Mouse (Mus musculus) heart, adult 9 months (tissue): ENCODE measurements around the gene Setdb1.

Experiments
- DNase-seq, 2 experiments: peaks; one replicate each; pipeline ENCODE4 v3.0.0; 2022; ENCODE audit warnings: low spot score in 2 of 2

The Setdb1 gene

DNA sequence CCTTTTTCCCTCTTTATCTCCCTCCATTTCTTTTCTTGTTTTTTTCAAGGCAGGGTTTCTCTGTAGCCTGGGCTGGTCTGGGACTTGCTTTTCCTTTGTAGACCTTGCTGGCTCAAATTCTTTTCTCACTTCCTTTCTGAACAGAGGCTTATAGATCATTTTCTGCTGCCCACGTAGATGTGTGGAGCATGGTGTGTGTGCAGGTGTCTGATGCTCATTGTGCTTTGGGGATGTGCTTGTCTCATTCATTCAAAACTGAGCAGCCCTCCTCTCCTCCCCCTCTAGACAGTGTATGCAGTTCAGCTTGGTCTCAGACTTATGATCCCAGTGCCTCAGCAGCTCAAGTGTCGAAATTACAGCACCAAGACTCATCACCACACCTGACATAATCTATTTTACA, 37.9 kb downstream of the Setdb1 start:
- DNase-seq: no peak

DNA sequence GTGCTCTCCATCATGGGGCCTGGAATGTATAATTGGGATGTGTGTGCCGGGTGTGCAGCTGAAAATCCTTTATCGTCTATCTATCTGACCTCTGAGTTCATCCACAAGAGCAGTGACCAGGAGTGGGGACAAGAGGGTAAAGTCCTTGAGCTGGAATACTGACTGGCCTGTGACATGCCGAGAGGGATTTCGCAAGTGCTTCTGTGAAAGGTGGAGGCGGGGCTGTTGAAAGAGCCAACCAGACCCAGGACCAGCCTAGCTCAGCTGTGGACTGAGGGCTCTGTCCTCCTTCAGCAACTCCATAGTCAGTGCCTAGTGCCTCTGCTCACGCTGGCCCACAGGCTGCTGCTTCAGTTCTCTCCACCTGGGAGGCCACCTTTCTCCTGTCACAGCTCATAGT, 38.5 kb downstream of the Setdb1 start:
- peak; percentile 40 to 70 for DNase-seq

DNA sequence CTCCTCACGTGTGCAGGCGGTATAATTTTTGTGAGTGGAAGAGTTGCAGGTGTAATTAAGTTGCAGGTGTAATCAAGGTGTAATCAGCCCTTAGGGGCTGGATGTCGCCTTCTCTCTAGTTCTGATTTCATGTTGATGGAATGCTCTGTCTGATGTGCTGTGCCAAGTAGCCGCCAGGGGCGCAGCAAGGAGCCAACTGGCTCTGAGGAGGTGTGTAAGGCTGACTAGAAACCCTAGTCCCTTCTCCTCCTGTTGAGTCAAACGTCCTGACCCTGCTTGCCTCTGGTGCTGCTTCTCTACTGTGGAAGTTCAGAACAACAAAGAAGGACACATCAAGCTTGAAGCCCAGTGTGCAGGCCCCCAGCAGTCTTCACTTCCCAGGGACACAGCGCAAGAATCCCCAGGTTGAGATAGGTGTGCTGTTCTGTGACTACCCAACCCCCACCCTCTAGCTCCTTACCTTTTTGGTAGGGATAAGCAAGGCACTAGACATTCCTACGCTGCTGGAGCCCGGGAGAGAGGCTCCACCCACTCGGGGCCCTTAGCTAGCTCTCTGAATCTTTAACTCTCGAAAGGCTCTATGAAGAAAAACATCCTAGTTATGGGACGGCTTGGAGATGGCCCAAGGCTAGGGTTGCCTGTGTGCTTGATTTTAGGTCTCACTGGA, 39.5 kb downstream of the Setdb1 start:
- DNase-seq: peak in 1 of 2 experiments; percentile 39

DNA sequence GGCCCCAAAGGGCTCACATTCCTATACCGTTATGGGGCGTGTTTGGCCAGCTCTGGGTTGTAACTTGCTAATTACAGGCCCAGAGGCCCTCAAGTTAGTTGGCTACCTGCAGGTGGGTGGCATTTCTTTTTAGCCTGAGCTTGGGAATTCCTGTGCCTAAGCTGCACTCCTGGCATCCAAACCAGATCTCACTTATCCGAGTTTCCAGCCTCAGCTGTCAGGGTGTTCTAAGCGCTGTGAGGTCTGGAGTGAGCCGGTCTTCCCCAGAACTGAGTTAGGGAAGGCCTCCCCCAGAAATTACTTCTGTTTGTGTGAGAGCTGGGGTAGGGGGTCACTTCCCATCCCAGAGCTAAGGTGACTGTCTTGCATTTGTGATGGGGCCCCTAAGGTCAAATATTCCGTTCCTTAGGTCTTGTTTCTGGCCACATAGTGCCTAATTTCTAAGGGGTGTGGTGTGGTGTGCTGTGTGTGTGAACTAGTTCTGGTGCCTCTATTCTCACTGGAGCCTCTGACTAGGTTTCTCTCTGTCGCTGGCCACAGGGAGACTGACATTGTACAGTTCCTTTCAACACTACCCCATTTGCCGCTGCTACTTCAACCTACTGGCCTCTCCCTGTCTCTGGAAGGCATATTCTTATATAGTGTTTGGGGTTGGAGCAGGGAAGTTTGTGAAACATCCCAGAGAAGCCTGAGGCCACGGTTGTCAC, 41.0 kb downstream of the Setdb1 start:
- DNase-seq: no peak

DNA sequence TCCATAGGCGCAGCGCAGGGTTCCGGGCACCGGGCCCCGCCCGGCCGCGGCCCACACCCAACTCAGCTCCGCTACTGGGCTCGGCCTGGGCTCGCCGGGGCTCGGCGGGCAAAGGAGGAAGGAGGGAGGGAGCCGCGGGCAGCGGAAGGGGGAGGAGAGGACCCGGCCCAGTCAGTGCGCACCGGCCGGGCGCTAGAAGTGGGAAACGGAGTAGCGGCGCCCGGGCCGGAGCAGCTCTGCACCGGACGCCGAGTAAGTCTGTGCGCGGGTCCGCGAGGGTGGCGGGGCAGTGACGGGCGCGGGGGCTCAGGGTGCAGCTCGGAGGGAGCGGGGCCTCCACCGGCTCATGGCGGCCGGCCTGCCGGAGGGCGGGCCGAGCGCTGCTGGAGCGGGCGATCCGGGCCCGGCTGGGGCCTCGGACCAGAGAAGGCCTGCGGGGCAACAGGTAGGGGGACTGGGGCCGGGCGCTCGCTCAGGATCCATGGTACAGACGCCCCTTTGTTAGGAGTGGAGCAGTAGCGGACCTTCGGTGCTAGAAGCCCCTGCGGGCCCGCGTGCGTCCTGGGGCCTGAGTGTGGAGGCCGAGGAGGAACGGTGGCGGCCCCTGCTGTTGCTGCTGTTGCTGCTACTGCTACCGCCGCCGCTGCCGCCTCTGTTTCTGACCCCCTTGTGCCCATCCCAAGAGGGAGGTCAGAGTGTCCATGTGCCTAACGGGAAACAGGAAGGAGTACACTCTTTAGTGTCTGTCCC, 41.7 kb downstream of the Setdb1 start:
- peak; percentile 90 to 93 for DNase-seq

DNA sequence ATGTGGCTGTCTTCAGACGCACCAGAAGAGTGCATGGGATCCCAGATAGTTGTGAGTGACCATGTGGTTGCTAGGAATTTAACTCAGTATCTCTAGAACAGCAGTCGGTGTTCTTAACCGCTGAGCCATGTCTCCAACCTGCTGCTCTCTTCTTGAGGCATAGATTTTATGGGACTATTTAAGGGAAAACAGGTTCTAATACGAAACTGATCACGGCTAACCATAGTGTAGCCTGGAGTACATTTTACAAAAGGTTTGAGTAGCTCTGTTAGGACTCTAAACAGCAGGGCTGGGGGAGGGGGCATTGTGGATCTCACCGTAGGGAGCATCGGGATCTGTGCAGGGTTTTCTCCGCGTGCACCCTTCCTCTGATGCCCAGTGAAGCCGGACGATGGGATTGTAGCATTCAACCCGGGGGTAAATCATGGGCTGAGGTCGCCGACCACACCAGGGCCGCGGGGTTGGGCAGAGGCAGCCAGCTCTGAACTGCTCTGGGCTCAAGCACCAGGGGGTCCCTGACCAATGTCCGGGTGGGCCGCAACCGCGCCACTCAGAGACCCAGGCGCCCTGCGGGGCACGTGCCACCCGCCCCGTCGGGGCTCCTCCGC, 42.4 kb downstream of the Setdb1 start, which contains the start of gene Cers2:
Gene Cers2 (plus strand): TSS at position 306 of the 608 bp plus-strand sequence.
- no peak for DNase-seq

DNA sequence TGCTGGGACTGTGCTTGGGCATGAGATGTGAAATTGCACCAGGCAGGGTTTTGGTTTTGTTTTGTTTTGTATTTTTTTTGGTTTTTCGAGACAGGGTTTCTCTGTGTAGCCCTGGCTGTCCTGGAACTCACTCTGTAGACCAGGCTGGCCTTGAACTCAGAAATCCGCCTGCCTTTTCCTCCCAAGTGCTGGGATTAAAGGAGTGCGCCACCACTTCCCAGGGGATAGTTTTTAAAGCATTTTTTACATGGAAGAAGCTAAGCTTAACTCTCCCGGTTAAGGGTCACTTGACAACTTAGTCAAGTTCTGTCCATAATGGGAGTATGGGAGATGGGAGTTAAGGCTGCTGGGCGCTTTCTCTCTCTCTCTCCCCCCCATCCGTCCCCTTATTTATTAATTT, 42.9 kb downstream of the Setdb1 start:
- no peak for DNase-seq

DNA sequence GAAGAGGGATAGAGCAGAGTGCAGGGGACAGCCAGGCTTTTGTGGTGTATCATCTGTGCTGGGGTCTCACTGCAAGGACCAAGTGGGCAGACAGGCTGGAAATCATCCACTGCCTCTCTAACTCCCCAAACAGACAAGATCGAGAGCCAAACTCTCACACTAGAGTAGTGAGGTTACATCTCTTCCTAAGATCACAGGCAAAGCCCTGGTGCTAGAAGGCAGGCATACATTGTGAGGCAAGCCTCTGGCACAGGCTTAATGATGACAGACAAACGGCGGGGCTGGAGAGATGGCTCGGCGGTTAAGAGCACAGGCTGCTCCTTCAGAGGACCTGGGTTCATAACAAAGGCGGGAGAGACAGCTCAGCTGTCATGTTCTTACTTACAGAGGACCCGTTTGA, 43.5 kb downstream of the Setdb1 start:
- no peak for DNase-seq

DNA sequence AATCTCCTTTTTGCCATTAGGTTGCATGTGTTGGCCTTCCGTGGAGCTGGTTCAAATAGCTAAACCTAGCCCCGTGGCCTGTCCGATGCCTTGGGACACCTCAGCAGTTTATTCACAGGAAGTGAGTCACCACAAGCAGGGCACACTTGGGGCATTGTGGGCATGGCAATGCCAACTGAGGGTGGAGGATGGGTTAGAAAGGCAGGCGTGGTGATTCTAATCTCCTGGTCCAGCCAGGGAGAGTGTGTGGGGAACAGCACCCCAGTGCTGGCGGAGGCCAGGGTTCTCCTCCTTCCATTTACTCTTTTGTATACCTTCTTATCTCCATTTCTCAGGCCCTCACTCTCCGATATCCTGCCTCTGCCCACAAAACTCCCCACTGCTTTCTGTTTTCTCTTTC, 44.4 kb downstream of the Setdb1 start:
- peak in 1 of 2 experiments; percentile 21 for DNase-seq

DNA sequence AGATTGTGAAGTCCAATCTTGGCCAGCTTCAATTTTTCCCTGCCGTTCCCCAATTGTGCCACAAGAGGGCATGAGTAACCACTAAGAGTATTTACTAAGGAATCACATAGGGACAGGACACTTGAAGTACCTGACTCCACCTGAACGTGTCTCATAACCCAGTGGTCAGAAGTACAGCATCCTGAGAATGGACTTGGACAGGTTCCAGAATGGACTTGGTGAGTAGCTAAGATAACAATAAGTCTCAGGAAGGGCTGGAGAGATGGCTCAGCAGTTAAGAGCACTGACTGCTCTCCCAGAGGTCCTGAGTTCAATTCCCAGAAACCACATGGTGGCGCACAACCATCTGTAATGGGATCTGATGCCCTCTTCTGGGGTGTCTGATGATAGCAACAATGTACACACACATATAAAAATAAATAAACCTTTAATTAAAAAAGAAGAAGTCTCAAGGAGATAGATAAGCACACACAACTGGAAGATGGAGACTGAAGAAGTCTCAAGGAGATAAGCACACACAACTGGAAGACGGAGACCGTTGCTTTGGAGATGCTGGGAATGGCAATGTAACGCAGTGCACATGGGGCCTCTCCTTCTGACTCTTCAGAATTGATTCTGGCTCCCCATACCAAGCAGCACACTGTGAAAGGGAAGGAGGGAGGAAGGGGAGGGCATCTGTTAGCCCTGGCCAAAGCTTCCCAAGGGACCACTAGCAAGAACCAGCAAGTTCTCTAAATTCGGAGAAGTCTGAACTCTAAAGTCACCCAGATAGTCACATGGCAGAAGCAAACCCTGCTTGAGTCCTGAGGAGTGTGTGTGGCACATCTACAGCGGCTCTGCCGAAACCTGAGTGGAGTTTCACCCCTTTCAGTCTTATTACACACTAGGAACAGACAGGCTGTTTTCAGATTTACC, 45.8 kb downstream of the Setdb1 start:
- DNase-seq: peak; percentile 42 to 76

DNA sequence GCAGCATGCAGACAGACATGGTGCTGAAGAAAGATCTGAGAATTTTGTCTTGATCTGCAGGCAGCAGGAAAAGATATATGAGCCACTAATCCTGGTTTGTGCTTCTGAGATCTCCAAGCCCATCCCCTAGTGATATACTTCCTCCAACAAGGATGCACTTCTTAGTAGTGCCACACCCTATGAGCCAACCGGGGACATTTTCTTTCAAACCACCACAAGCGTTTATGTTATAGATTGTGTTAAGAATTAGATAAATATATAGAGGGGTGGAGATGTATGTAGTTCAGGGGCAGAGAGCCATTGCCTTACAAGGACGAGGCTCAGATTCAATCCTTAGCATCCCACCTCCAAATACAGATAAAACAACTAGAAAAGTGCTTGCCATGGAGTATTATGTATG, 46.5 kb downstream of the Setdb1 start:
- no peak for DNase-seq

DNA sequence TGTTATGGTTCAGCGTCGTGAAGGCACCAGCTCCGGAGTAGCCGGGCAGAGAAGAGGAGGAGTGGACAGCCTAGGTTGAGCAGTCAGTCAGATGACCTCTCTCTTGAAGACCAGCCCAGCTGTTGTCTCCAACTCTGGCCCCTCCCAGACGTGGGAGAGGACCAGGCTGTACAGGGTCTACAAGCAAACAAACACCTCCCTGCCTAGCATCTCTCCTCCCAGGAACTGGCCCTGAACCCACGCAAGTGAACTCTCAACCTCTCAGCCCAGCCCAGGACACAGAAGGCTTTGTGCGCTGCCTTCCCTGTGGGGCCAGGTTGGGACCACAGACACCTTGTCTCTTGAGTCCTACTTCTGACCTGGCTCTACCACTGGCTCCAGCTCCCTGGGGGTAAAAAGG, 49.9 kb downstream of the Setdb1 start, which contains the start of gene Anxa9:
Gene Anxa9 (minus strand): TSS at position 77 of the 400 bp plus-strand sequence.
- DNase-seq: no peak

DNA sequence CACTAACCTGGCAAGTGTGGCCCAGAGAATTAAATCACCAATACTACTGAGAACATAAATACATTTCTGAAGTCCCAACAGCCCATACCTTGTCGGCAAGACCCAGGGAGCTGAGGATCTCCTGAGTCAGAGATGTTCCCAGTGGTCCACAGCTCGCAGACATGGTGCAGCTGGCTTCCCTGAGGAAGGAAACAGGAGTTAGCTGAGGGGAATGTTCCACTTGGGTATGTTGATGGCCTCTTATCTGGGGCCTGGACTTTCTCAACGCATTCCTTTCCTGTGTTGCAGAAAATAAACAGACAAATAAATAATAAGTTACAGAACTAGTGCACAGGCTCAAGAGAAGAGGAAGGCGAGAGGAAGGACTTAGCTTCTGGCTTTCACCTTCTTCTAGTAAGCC, 50.8 kb downstream of the Setdb1 start:
- no peak for DNase-seq

DNA sequence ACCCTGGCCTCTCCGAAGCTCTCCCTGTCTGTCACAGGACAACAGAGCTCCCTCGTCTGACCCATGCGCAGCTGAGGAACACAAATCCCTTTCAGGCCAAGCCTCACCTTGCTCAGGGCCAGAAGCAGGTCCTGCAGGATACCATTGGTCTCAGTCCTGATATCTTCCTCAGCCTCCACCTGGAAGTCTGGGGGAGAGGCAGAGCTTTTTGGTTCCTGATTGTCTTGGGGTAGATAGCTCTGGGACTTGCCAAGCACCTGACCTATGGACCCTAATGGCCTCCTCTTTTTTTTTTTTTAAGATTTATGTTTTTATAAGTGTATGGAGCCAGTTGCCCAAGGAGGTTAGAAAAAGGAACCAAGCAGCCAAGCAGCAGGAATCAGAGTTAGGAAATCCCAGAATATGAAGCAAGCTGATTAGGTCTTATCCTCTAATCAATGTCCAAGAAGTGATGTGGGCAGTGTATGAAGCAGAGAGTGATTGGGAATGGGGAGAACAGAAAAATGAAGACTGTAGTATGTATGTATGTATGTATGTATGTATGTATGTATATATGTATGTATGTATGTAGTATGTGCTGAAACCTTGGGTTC, 55.7 kb downstream of the Setdb1 start:
- no peak for DNase-seq

DNA sequence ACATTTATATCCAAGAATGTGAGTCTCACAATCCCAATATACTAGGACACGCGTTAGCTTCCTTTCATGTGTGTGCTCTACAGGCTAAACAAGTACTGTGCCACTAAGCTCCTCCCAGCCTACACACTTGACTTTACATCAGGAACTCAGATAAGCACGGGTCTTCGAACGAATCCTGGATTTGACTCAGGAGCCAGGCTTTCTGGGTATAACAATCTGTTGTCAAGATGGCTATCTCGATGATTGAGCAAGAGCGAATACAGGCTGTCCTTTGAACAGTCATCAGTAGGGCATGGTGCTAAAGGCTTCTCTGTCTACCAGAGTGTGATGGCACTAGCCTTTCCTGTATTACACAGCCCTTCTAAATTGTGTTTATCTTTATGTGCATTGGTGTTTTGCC, 59.0 kb downstream of the Setdb1 start:
- DNase-seq: no peak

DNA sequence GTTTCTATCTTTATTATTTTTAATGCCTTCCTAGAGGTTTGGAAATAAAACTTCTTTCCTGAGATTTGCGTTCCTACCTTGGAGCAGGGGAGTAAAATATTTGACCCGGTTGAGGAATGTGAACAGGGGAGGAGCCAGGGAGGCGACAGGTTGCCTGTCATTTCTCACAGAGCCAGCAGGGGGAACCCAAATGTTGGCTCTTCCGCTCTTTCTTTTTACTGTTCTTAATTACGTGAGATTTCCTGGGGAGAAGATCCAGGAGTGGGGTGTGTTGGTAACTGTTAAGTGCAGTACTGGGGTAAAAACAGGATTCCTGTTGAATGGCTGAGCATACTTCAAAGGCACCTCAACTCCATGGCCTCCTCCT, 60.9 kb downstream of the Setdb1 start:
- DNase-seq: no peak

DNA sequence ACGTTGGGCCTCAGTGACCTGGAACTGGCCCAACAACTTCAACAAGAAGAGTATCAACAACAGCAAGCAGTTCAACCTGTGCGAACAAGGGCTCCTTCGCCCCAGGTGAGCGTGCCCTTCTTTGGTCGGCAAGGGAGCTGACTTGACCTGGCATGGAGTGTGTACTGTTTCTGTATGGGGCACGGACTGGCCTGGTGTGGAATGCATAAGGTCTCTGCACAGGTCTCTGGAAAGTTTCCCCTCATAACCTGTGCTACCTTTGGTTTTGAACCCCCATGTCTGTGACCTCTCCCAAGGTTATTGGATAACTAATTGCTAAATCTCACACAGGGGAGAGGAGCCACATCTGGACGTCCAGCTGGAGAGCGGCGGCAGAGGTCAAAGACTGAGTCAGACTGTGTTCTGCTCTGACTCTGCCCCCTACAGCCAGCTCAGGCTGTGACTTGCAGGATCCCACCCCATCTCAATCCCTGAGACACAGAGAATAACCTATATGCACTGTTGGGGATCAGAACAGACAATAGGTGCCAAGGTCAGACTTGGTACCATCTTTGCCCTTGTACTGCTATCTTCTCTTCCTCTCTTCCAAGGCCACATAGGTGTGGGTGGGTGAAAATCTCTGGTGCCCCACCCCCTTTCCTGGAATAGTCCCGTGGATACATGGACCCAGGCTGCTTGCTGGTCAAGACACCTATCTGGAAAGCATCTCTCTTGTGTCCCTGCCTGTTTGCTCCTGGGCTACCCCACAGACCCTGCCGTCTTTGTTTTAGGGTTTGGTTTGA, 61.5 kb downstream of the Setdb1 start:
- no peak for DNase-seq

DNA sequence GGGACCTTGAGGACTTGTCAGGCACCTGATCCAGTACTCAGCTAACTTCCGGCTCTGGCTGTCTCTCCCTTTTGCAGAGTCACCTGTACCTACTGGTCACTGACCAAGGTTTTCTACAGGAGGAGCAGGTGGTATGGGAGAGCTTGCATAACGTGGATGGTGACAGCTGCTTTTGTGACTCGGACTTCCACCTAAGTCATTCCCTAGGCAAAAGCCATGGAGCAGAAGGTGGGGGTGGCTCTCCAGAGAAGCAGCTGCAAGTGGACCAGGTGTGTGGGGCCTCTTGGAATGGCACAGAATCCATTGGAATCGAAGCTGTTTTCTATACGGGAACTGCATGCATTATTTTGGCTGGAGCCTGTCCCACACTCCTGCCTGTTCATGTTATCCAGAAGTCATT, 62.3 kb downstream of the Setdb1 start:
- no peak for DNase-seq

DNA sequence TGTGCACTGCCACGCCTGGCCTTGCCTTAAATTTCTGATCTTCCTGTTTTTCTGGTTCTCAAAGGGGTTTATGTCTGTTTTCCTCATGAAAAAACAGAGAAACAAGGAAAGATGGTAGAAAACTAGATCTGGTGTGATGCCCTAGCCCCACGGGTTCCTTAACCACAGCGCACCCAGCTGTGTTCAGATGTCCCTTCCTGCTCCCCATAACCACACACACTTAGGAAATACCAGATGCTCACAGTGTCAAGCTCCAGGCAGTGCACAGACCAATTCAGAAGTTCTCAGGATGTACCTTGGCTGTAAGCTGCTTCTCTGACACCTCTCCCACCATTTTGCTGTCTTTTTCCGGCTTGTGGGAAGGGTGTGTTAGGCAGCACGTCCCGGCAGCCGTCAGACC, 62.7 kb downstream of the Setdb1 start:
- DNase-seq: no peak

DNA sequence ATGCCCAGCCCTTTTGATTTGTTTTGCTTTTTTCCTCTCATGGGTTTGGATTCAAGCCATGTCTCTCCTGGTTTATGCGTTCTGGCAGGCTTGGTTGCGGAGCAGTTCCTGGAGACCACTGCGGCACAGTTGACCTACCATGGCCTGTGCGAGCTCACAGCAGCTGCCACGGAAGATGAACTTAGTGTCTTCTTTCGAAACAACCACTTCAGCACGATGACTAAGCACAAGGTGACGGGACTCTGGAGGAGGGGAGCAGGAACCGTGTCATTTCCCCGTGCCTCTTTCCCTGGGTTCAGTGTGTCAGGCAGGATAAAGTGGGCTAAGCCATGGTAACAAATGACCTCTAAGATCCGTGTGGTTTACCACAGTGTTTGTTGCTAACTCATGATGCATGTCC, 63.5 kb downstream of the Setdb1 start:
- DNase-seq: no peak
